Mouse (Mus musculus) hindbrain, postnatal 0 days (tissue): ENCODE results near the gene Ccdc124. TPM values are rescaled to one million over a fixed set of nuclear protein-coding genes. Genes with fewer than 3 reads are reported as not detected.
A peak's percentile ranks its signal among the peaks of the same experiment; 100 is the strongest.
"Not testable (repeated sequence)": the region's sequence is repeated elsewhere in the genome, so short reads cannot be mapped to it uniquely, and the experiment has no call there.

Experiments used
- ATAC-seq: fragments of 200-750 bp; cut with Nextera tagmentation; 2 replicates; pipeline ENCODE4 v1.8.0; 2017; ENCODE audit warnings: mild to moderate bottlenecking, moderate TSS enrichment, moderate library complexity
- DNase-seq: peaks from one replicate; pipeline ENCODE4 v3.0.0-alpha.2; 2015; ENCODE audit warnings: low spot score
- H3K27ac ChIP-seq: fragments of 300-500 bp; sonication (generic); 2 replicates; pipeline ENCODE4 v1.5.1; 2014; ENCODE audit warnings: mild to moderate bottlenecking
- H3K27me3 ChIP-seq: fragments of 300-500 bp; sonication (generic); 2 replicates; pipeline ENCODE4 v1.6.1; 2014; ENCODE audit warnings: low read length, mixed read lengths; ENCODE audit not compliant: insufficient read depth
- H3K36me3 ChIP-seq: fragments of 300-500 bp; sonication (generic); 2 replicates; pipeline ENCODE4 v1.6.1; 2014; ENCODE audit warnings: low read length, mixed read lengths; ENCODE audit not compliant: insufficient read depth
- H3K4me1 ChIP-seq: fragments of 300-500 bp; sonication (generic); 2 replicates; pipeline ENCODE4 v1.6.1; 2014; ENCODE audit warnings: antibody characterized with exemption, low read length, mixed read lengths; ENCODE audit not compliant: insufficient read depth
- H3K4me2 ChIP-seq: fragments of 300-500 bp; sonication (generic); 2 replicates; pipeline ENCODE4 v1.6.1; 2014; ENCODE audit warnings: low read depth, mild to moderate bottlenecking, low read length, moderate library complexity, mixed read lengths
- H3K4me3 ChIP-seq: fragments of 300-500 bp; sonication (generic); 2 replicates; pipeline ENCODE4 v1.5.1; 2014; ENCODE audit warnings: low read length
- H3K9ac ChIP-seq: fragments of 300-500 bp; sonication (generic); replicated peaks from 2 replicates; pipeline ENCODE4 v1.6.1; 2014; ENCODE audit warnings: mild to moderate bottlenecking, low read length, moderate library complexity, mixed read lengths
- H3K9me3 ChIP-seq: fragments of 300-500 bp; sonication (generic); 2 replicates; pipeline ENCODE4 v1.6.1; 2016; ENCODE audit warnings: low read length, mixed read lengths
- CTCF ChIP-seq: IDR thresholded peaks from 2 replicates; pipeline ENCODE4 v1.5.1; 2016; ENCODE audit warnings: antibody characterized with exemption, control low read depth, low read depth
- WGBS: fragments of 180-500 bp; shearing (Covaris S2); extraction: QIAGEN DNeasy Blood & Tissue Kit; methylation state at CpG from one replicate; pipeline ENCODE4 v1.1.7; 2014; 5-methylcytosine and 5-hydroxymethylcytosine counted together
- microRNA-seq, 2 experiments: library from miRNA; unstranded; fragments of <30 nt; microRNA quantifications; one replicate each; pipeline ENCODE4; 2016
- polyA plus RNA-seq: library from polyadenylated mRNA; unstranded; fragments of >200 nt; fragmentation: Nextera tagmentation; extraction: Ambion mirVana; gene quantifications from 2 replicates; pipeline ENCODE4 v1.2.1, GENCODE M21; 2015
- total RNA-seq: library from RNA; depleted of rRNA; stranded (reverse); fragments of >200 nt; gene quantifications from 2 replicates; pipeline ENCODE4 v1.2.3, GENCODE M21; 2014; rRNA removed

Ccdc124 gene
- total and polyA plus RNA-seq, 2 experiments from 2014 or later = 45.1 to 145 TPM

DNA sequence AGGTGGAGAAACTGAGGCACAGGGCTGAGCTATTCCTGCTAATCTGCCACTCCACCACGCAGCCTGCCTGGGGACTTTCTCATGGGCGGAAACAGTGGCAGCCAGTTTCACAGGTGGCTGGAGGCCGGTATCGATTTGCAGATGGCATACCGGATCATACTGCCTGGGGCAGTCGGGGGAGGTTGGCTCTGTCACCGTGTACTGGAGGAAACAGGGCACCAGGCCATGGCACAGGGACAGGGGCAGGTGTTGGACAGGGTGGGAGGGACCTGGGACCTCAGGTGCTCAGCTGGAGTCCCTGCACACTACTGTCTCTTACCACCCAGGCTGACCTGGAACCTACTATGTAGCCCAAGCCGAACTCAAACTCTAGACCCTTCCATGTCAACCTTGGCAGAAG is 47.9 kb downstream of the Ccdc124 start:
- TF ChIP-seq CTCF = no peak
- ATAC-seq (no peak), DNase-seq (no peak)
- Histone ChIP-seq H3K4me3 (no peak overlapping the region), H3K4me1 (no peaks in the 10 kb centered on the region), H3K27ac (no peak overlapping the region), H3K4me2 (no peak overlapping the region), H3K9me3 (no peaks in the 10 kb centered on the region), H3K27me3 (no peaks in the 10 kb centered on the region), H3K36me3 (no peaks in the 10 kb centered on the region), H3K9ac (no peak overlapping the region)
- 85% methylated on average over 8 of the region's 8 CpGs for WGBS

DNA sequence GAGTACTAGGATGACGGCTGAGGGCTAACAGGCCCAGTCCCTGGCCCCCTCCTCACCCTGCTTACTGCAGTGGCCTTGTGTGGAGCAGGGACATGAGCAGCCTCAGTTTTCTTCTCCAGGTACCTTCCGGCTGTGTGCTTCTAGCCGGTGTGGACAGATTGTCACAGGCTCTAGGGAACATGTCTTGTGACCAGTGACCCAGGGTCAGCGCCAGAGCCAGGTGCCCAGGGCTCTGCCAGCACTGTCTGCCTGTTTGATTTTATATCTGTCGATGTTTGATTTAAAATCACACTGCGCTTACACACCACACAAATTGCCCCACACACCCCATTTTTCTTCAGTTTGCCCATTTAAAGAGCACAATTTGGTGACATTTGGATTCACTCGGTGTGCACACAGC is 49.9 kb downstream of the Ccdc124 start:
- no peak for ATAC-seq
- peaks cover 6% of the 10 kb centered on the region; the same call in 1 of the 2 replicates for H3K9me3 ChIP-seq
- no peak for TF ChIP-seq CTCF
- H3K36me3 ChIP-seq = no peaks in the 10 kb centered on the region
- H3K4me1 ChIP-seq = no peaks in the 10 kb centered on the region
- no peak for DNase-seq
- H3K9ac ChIP-seq = no peak overlapping the region
- no peaks in the 10 kb centered on the region for H3K27me3 ChIP-seq
- H3K4me2 ChIP-seq = no peak overlapping the region
- no peak overlapping the region for H3K4me3 ChIP-seq
- no peak overlapping the region for H3K27ac ChIP-seq
- 89% methylated on average over 7 of the region's 7 CpGs for WGBS

DNA sequence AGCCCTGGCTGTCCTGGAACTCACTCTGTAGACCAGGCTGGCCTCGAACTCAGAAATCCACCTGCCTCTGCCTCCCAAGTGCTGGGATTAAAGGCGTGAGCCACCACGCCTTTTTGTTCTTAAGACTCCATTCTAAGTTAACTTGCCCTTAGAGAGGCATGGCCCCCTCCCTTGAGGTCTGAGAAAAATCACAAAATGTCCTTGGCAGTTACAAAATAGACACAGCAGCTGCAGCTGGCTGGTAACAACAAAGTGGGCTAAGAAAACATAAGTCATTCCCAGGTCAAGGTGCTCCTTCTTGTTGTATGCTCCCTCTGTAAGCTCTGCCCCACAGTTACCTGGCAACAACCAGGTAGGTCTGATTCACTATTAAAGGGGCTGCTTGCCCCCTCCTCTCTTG is 51.1 kb downstream of the Ccdc124 start:
- H3K36me3 ChIP-seq, ATAC-seq, H3K4me3 ChIP-seq, H3K27ac ChIP-seq, H3K4me2 ChIP-seq, H3K4me1 ChIP-seq, DNase-seq, H3K27me3 ChIP-seq, H3K9ac ChIP-seq, H3K9me3 ChIP-seq: not testable (repeated sequence)
- WGBS = 79% methylated on average over 3 of the region's 3 CpGs

DNA sequence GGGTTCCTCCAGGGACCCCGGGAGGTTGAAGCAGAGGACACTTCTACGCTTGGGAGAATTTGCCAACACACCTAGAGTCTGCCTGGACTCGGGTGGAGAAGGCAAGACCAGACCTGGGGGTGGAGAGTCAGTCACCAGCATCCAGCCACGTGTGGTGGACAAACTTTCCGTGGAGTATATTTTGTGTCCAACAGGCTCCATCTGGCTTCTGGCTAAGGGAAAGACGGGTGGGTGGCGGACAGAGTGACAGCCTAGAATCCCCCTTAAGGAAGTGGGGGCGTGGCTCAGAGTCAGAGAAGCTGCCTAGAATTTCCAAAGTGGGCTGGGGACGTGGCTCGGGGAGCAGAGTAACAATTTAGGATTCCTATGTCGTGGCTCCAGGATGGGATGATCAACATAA is 51.7 kb downstream of the Ccdc124 start:
- Histone ChIP-seq H3K4me3 (no peak overlapping the region), H3K27ac (no peak overlapping the region), H3K4me2 (no peak overlapping the region), H3K36me3 (no peaks in the 10 kb centered on the region), H3K4me1 (no peaks in the 10 kb centered on the region), H3K9ac (no peak overlapping the region), H3K9me3 (peaks cover 7% of the 10 kb centered on the region; the same call in 1 of the 2 replicates), H3K27me3 (no peaks in the 10 kb centered on the region)
- DNase-seq (no peak), ATAC-seq (no peak)
- TF ChIP-seq CTCF = no peak
- WGBS = 42% methylated on average over 11 of the region's 11 CpGs

DNA sequence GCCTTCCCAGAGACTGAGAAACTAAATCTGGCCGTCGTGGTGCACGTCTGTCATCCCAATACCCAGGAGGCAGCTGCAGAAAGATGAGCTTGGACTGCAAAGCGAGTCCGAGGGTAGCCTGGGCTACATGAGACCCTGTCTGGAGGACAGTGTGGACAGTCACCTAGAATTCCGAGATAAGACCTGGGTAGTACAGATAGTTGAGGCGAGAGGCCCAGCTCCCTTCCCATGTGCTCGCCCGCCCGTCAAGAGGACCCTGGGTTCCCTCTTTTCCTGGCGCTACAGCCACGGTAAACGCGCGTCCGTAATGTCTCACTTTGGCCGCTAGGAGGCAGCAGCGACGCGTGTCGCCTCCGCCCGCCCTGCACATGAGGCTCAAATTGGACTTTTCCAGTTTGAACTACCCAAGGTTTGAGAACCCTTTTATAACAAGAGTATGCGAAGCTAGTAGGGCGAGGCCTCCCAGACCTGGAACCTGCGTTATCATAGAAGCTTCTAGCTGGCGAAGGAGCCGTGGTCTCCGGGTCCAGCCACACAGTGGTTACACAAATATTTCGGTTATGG is 52.3 kb downstream of the Ccdc124 start:
- Histone ChIP-seq H3K4me2 (no peak overlapping the region), H3K9me3 (peaks cover 7% of the 10 kb centered on the region; the same call in 1 of the 2 replicates), H3K36me3 (no peaks in the 10 kb centered on the region), H3K27ac (no peak overlapping the region), H3K27me3 (no peaks in the 10 kb centered on the region), H3K4me1 (no peaks in the 10 kb centered on the region), H3K4me3 (no peak overlapping the region), H3K9ac (no peak overlapping the region)
- peak; percentile 80 for DNase-seq
- TF ChIP-seq CTCF = peak; percentile 94
- 18% methylated on average over 30 of the region's 30 CpGs for WGBS
- ATAC-seq = no peak; the same call in 1 of the 2 replicates

DNA sequence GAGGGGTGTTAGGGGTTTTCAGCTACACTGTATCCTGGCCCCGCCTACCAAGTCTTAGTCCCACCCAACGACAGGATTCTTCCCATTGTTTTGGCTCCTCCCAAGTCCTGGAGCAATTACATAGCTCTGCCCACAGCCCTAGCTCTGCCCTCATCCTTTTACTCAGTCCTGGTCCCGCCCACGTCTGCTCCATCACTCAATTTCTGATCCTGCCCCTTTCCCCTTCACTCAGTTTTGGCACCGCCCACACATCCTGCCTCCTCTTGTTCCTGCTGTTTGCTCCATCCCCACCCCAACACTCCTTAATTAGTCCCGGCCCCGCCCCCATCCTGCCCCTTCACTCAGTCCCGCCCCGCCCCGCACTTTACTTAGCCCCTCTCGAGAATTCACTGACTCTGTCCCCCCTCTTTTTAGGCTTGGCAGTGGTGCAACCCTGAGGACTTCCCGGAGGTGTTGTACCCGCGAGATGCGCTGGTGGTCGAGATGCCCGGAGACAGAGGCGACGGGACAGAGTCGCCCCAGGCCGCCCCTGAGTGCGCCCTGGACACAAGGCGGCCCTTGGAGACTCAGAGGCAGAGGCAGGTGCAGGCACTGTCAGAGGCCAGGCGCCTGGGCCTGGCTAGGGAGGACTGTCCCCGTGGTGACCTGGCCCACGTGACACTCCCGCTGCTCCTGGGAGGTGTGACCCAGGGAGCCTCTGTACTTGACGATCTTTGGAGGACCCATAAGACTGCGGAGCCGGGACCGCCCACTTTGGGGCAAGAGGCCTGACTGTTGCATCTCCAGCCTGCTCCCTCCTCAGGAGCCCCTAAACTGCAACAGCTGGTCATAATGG is 53.4 kb downstream of the Ccdc124 start:
- no peaks in the 10 kb centered on the region for H3K4me1 ChIP-seq
- peak; percentile 36; the same call in 1 of the 2 replicates for ATAC-seq
- H3K4me2 ChIP-seq = no peak overlapping the region
- H3K9me3 ChIP-seq = peaks cover 7% of the 10 kb centered on the region; the same call in 1 of the 2 replicates
- H3K27me3 ChIP-seq = no peaks in the 10 kb centered on the region
- no peak overlapping the region for H3K9ac ChIP-seq
- no peak overlapping the region for H3K4me3 ChIP-seq
- no peak overlapping the region for H3K27ac ChIP-seq
- no peaks in the 10 kb centered on the region for H3K36me3 ChIP-seq
- no peak for DNase-seq
- no peak for TF ChIP-seq CTCF
- 3% methylated on average over 31 of the region's 31 CpGs for WGBS

Small RNA genes within 50 kb of the gene (microRNA-seq; reads per million reads assigned to microRNA genes)
- 0.36 to 0.71 reads per million in 2 experiments for gene Mir7067

Other genes with a start within 250 kb of the Ccdc124 start
- 1.7 TPM in 1 of 2 replicates, not detected in the other for gene Gdf15, start 241.5 kb downstream of the Ccdc124 start, total RNA-seq
- gene Gdf15, start 241.5 kb downstream of the Ccdc124 start, polyA plus RNA-seq = 0.25 and 0.41 TPM in 2 replicates
- gene Pgpep1, start 213.5 kb downstream of the Ccdc124 start, total RNA-seq = 65.7 and 68.4 TPM in 2 replicates
- gene Pgpep1, start 213.5 kb downstream of the Ccdc124 start, polyA plus RNA-seq = 44.2 and 56.5 TPM in 2 replicates
- 301 and 453 TPM in 2 replicates for gene Lsm4, start 200.7 kb downstream of the Ccdc124 start, total RNA-seq
- 188 and 190 TPM in 2 replicates for gene Lsm4, start 200.7 kb downstream of the Ccdc124 start, polyA plus RNA-seq
- 486 and 650 TPM in 2 replicates for gene Jund, start 175.0 kb downstream of the Ccdc124 start, total RNA-seq
- gene Jund, start 175.0 kb downstream of the Ccdc124 start, polyA plus RNA-seq = 90.4 and 96.3 TPM in 2 replicates
- 0.05 and 0.18 TPM in 2 replicates for gene Iqcn, start 170.5 kb downstream of the Ccdc124 start, total RNA-seq
- 0.05 and 0.08 TPM in 2 replicates for gene Iqcn, start 170.5 kb downstream of the Ccdc124 start, polyA plus RNA-seq
- gene Gm3336, start 155.4 kb downstream of the Ccdc124 start, total RNA-seq = not detected in 2 replicates
- not detected in 2 replicates for gene Gm3336, start 155.4 kb downstream of the Ccdc124 start, polyA plus RNA-seq
- gene Pde4c, start 150.2 kb downstream of the Ccdc124 start, total RNA-seq = 0.26 and 0.72 TPM in 2 replicates
- 0.20 and 0.31 TPM in 2 replicates for gene Pde4c, start 150.2 kb downstream of the Ccdc124 start, polyA plus RNA-seq
- 610 and 693 TPM in 2 replicates for gene Rab3a, start 119.3 kb downstream of the Ccdc124 start, total RNA-seq
- gene Rab3a, start 119.3 kb downstream of the Ccdc124 start, polyA plus RNA-seq = 693 and 724 TPM in 2 replicates
- 37.2 and 53.9 TPM in 2 replicates for gene Mpv17l2, start 113.0 kb downstream of the Ccdc124 start, total RNA-seq
- gene Mpv17l2, start 113.0 kb downstream of the Ccdc124 start, polyA plus RNA-seq = 56.1 and 63.3 TPM in 2 replicates
- 162 and 176 TPM in 2 replicates for gene Pik3r2, start 97.2 kb downstream of the Ccdc124 start, total RNA-seq
- 101 and 103 TPM in 2 replicates for gene Pik3r2, start 97.2 kb downstream of the Ccdc124 start, polyA plus RNA-seq
- 35.2 and 42.1 TPM in 2 replicates for gene Mast3, start 68.9 kb downstream of the Ccdc124 start, total RNA-seq
- 16.2 and 16.7 TPM in 2 replicates for gene Mast3, start 68.9 kb downstream of the Ccdc124 start, polyA plus RNA-seq
- gene Il12rb1, start 65.5 kb downstream of the Ccdc124 start, total RNA-seq = not detected in 2 replicates
- not detected in 2 replicates for gene Il12rb1, start 65.5 kb downstream of the Ccdc124 start, polyA plus RNA-seq
- 12.1 and 17.1 TPM in 2 replicates for gene Arrdc2, start 34.2 kb downstream of the Ccdc124 start, total RNA-seq
- 4.6 and 4.9 TPM in 2 replicates for gene Arrdc2, start 34.2 kb downstream of the Ccdc124 start, polyA plus RNA-seq
- gene Kcnn1, start 10.7 kb downstream of the Ccdc124 start, total RNA-seq = 29.8 and 33.6 TPM in 2 replicates
- gene Kcnn1, start 10.7 kb downstream of the Ccdc124 start, polyA plus RNA-seq = 7.8 and 10.8 TPM in 2 replicates
- gene Slc5a5, start 18.8 kb upstream of the Ccdc124 start, total RNA-seq = 2.5 and 2.8 TPM in 2 replicates
- gene Slc5a5, start 18.8 kb upstream of the Ccdc124 start, polyA plus RNA-seq = 4.2 and 4.3 TPM in 2 replicates
- gene Rpl18a, start 23.5 kb upstream of the Ccdc124 start, total RNA-seq = 1,411 and 1,940 TPM in 2 replicates
- 2,686 and 2,710 TPM in 2 replicates for gene Rpl18a, start 23.5 kb upstream of the Ccdc124 start, polyA plus RNA-seq
- 98.1 and 98.6 TPM in 2 replicates for gene Map1s, start 32.0 kb upstream of the Ccdc124 start, total RNA-seq
- gene Map1s, start 32.0 kb upstream of the Ccdc124 start, polyA plus RNA-seq = 52.3 and 54.4 TPM in 2 replicates